Mouse (Mus musculus) hindbrain, embryonic 15.5 days (tissue): ENCODE measurements around the gene 1700020L24Rik. TPM values are rescaled to one million over a fixed set of nuclear protein-coding genes. Genes with fewer than 3 reads are reported as not detected.

Source experiments
- ATAC-seq: fragments of 200-750 bp; cut with Nextera tagmentation; 2 replicates; pipeline ENCODE4 v1.8.0; 2017; ENCODE audit warnings: low read depth, moderate number of reproducible peaks, moderate TSS enrichment; ENCODE audit not compliant: low FRiP score
- H3K27ac ChIP-seq: fragments of 300-500 bp; sonication (generic); replicated peaks from 2 replicates; pipeline ENCODE4 v1.5.1; 2015; ENCODE audit warnings: mild to moderate bottlenecking, inconsistent platforms
- H3K27me3 ChIP-seq: fragments of 300-500 bp; sonication (generic); 2 replicates; pipeline ENCODE4 v1.6.1; 2015; ENCODE audit warnings: control low read depth, inconsistent platforms
- H3K36me3 ChIP-seq: fragments of 300-500 bp; sonication (generic); 2 replicates; pipeline ENCODE4 v1.6.1; 2015; ENCODE audit warnings: control low read depth, inconsistent platforms
- H3K4me1 ChIP-seq: fragments of 300-500 bp; sonication (generic); replicated peaks from 2 replicates; pipeline ENCODE4 v1.6.1; 2015; ENCODE audit warnings: control low read depth, inconsistent platforms
- H3K4me2 ChIP-seq: fragments of 300-500 bp; sonication (generic); 2 replicates; pipeline ENCODE4 v1.6.1; 2015; ENCODE audit warnings: moderate library complexity, mild to moderate bottlenecking, inconsistent platforms
- H3K4me3 ChIP-seq: fragments of 300-500 bp; sonication (generic); 2 replicates; pipeline ENCODE4 v1.5.1; 2015; ENCODE audit warnings: mild to moderate bottlenecking, inconsistent platforms
- H3K9ac ChIP-seq: fragments of 300-500 bp; sonication (generic); 2 replicates; pipeline ENCODE4 v1.6.1; 2015; ENCODE audit warnings: inconsistent platforms
- H3K9me3 ChIP-seq: fragments of 300-500 bp; sonication (generic); 2 replicates; pipeline ENCODE4 v1.6.1; 2016; ENCODE audit warnings: control low read depth, inconsistent platforms
- WGBS: fragments of 180-500 bp; shearing (Covaris S2); methylation state at CpG from one replicate; pipeline ENCODE4 v1.1.7; 2015; 5-methylcytosine and 5-hydroxymethylcytosine counted together
- polyA plus RNA-seq: library from polyadenylated mRNA; unstranded; fragments of >200 nt; fragmentation: Nextera tagmentation; extraction: Ambion mirVana; gene quantifications from 2 replicates; pipeline ENCODE4 v1.2.1, GENCODE M21; 2015

The 1700020L24Rik gene
- polyA plus RNA-seq, 1 experiment from 2014 or later = 0.78 TPM

DNA sequence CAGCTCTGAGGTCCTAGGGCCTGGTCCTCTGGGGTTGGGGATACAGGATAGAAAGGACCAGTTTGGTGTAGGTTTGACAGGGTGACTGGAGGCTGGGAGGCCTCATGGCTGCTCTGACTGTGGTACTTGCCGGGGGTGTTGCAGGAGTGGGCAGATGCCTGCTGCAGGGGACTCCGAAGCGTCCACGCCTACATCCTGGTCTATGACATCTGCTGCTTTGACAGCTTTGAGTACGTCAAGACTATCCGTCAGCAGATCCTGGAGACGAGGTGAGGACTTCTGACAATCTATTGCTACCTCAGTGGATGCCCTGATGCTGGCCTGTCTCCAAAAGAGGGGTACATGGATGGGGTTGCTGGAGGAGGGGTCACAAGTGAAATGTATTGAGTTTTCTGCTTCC lies 19.8 kb upstream of the 1700020L24Rik start:
- Histone ChIP-seq H3K27me3 (peaks cover 18% of the 10 kb centered on the region), H3K4me3 (no peak overlapping the region)

DNA sequence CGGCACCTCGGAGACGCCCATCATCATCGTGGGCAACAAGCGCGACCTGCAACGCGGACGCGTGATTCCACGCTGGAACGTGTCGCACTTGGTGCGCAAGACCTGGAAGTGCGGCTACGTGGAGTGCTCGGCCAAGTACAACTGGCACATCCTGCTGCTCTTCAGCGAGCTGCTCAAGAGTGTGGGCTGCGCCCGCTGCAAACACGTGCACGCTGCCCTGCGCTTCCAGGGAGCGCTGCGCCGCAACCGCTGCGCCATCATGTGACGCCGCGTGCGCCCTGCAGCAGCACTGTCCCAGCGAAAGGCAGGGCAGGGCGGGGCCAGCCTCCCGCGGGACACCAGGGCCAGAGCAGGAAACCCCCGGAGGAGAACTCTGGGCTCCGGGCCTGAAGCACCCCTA lies 18.9 kb upstream of the 1700020L24Rik start:
- H3K4me2 ChIP-seq = peak overlapping the region; percentile 49
- H3K4me1 ChIP-seq = peaks cover 21% of the 10 kb centered on the region
- no peak overlapping the region for H3K27ac ChIP-seq
- 0 out of 2 replicates have a peak, but pooled peaks have one; percentile 21 for ATAC-seq
- no peaks in the 10 kb centered on the region for H3K9me3 ChIP-seq
- H3K9ac ChIP-seq = no peak overlapping the region
- WGBS = 9% methylated on average over 38 of the region's 38 CpGs
- H3K4me3 ChIP-seq = peak overlapping the region; percentile 17
- no peaks in the 10 kb centered on the region for H3K36me3 ChIP-seq
- H3K27me3 ChIP-seq = peaks cover 18% of the 10 kb centered on the region

More for the DNA sequence above, 19.8 kb upstream of the 1700020L24Rik start:
- no peak overlapping the region for H3K9ac ChIP-seq
- H3K4me2 ChIP-seq = no peak overlapping the region
- H3K27ac ChIP-seq = no peak overlapping the region
- no peaks in the 10 kb centered on the region for H3K9me3 ChIP-seq
- H3K4me1 ChIP-seq = peaks cover 21% of the 10 kb centered on the region
- no peaks in the 10 kb centered on the region for H3K36me3 ChIP-seq
- 72% methylated on average over 7 of the region's 7 CpGs for WGBS
- no peak for ATAC-seq

DNA sequence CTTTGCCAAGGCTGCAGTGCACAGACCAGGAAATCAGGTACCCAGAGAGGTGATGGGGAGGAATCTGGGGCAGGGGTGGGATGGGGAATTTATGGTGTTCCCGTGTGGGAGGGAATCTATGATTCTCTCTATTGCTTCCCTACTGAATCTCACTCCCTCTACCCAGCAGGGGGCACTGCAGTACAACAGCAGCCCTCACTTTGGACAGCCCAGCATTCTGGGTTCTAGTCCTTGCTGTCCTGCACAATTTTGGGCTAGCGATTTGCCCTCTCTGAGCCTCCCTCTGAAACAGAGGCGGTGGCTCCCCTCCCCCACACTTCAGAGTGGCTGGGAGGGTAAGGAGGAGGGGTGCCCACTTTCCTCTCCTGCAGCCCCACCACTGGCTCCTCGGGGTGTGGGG lies 17.1 kb upstream of the 1700020L24Rik start:
- H3K36me3 ChIP-seq = no peaks in the 10 kb centered on the region
- no peak overlapping the region for H3K4me2 ChIP-seq
- no peak overlapping the region for H3K4me3 ChIP-seq
- WGBS = 37% methylated on average over 4 of the region's 4 CpGs
- no peak overlapping the region for H3K9ac ChIP-seq
- peaks cover 21% of the 10 kb centered on the region for H3K4me1 ChIP-seq
- no peak overlapping the region for H3K27ac ChIP-seq
- no peaks in the 10 kb centered on the region for H3K9me3 ChIP-seq
- ATAC-seq = no peak
- H3K27me3 ChIP-seq = peaks cover 18% of the 10 kb centered on the region

DNA sequence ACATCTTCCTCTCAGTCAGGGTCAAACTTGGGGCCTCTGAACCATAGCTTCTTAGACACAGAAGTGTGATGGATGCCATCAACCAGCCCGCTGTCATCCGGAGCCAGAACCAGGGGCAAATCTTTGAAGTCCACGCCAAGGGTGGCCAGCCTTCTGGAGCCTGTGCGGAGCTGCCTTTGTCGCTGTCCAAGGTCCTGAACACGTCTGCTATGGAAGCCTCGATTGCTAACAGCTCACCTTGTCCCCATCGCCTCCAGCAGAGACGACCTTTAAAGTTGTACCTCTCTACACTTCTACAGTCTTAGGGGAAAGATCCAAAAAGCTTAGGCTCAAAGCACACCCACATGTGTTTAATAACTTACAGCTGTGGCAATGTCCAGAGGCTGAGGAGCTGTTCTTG lies 16.2 kb upstream of the 1700020L24Rik start:
- Histone ChIP-seq H3K4me2 (no peak overlapping the region), H3K36me3 (no peaks in the 10 kb centered on the region), H3K27me3 (peaks cover 22% of the 10 kb centered on the region), H3K9me3 (no peaks in the 10 kb centered on the region), H3K4me1 (peaks cover 21% of the 10 kb centered on the region), H3K9ac (no peak overlapping the region), H3K4me3 (no peak overlapping the region), H3K27ac (no peak overlapping the region)
- WGBS = 8% methylated on average over 9 of the region's 9 CpGs
- no peak for ATAC-seq

DNA sequence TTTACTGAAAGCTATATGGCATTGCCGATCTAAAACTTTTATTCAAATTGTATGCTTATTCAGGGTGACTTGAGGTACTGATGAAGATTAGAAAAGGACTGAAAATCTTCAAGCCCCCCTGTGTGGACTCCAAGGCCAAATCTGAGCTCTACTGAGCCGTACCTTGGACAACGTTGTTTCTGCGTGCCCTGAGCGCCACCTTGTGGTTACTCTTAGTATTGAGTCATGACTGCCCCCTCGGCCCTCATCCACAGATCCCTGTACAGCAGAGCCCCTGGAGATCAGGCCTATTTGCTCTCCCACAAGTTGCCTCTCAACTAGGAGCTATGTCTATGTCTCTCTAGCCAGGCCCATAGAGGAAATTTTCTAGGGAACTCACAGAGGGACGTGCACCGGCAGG lies 12.8 kb upstream of the 1700020L24Rik start:
- ATAC-seq = peak; percentile 71; the same call in 1 of the 2 replicates
- Histone ChIP-seq H3K27ac (no peak overlapping the region), H3K4me1 (no peaks in the 10 kb centered on the region), H3K9ac (no peak overlapping the region), H3K4me3 (no peak overlapping the region), H3K4me2 (no peak overlapping the region), H3K36me3 (no peaks in the 10 kb centered on the region), H3K27me3 (peaks cover 17% of the 10 kb centered on the region), H3K9me3 (no peaks in the 10 kb centered on the region)
- 7% methylated on average over 8 of the region's 8 CpGs for WGBS

DNA sequence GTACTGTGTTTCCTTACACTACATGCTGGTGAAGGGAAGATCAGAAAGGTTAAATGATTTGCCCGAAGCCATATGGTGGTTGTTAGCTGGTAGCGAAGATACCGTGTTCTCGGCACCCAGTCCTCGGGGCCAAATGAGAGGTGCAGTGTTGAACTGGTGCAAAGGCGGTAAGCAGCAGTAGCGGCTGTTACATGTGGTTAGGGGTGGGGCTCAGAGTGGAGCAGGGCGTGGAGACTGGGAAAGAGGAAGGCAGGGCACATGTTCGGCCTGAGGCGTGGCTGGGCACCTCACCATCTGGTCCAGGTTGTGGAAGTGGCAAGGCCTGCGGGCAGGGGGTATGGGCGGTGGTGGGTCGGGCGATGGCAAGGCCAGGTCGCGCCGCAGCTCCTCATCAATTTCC lies 10.5 kb upstream of the 1700020L24Rik start:
- H3K27ac ChIP-seq = no peak overlapping the region
- H3K4me1 ChIP-seq = no peaks in the 10 kb centered on the region
- no peaks in the 10 kb centered on the region for H3K9me3 ChIP-seq
- H3K4me2 ChIP-seq = peak overlapping the region; percentile 34; the same call in 1 of the 2 replicates
- H3K36me3 ChIP-seq = no peaks in the 10 kb centered on the region
- WGBS = 40% methylated on average over 17 of the region's 17 CpGs
- H3K4me3 ChIP-seq = peak overlapping the region; percentile 19; the same call in 1 of the 2 replicates
- H3K27me3 ChIP-seq = 0 out of 2 replicates have a peak, but pooled peaks cover 9% of the 10 kb centered on the region
- H3K9ac ChIP-seq = no peak overlapping the region
- ATAC-seq = 0 out of 2 replicates have a peak, but pooled peaks have one; percentile 27

DNA sequence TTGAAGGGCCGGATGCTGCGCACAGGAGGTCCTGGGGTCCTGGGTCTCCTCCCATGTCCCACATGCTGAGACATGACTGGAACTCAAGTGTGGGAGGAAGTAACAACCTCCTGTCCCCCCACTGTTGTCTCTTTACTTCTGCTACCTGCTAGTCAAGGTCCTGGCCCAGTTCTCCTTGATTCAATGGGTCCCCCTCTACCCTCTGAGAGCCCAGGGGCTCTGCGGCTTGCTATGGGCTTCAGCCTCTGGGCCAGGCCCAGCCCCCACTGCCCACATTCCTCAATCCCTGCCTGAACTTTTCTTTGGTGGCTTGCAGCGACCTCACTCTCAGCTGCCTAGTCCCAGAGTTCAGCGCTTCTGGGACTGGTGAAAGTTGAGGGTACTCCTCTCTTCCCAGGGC lies 8.1 kb upstream of the 1700020L24Rik start, which contains the start of gene Gas2l2:
Gas2l2 (minus strand) TSS at position 101 of the 400 bp plus-strand sequence.
- no peak within 1 kb of the TSS for H3K9ac ChIP-seq
- no peaks in the 10 kb centered on the region for H3K4me1 ChIP-seq
- WGBS = 53% methylated on average over 5 of the region's 5 CpGs

DNA sequence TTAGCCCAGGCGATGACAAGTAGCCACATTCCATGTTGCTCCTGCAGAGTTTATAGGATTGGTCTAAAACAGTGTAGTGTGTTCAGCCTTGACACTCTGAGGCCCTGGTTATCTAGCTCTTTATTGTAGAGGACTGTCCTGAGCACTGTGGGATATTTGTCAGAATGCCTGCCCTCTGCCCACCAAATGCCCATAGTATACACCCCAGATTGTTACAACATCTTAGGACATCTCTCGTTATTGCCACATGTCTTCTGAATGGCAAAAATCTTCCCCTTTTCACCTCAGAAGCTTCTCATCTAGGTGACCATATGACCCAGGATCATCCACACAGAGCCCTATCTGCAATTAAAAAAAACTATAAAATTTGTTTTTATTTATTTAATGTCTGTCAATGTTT lies 4.9 kb upstream of the 1700020L24Rik start:
- no peak overlapping the region for H3K9ac ChIP-seq
- 76% methylated on average over 2 of the region's 2 CpGs for WGBS
- H3K4me3 ChIP-seq = no peak overlapping the region
- ATAC-seq = no peak
- no peak overlapping the region for H3K4me2 ChIP-seq
- no peaks in the 10 kb centered on the region for H3K9me3 ChIP-seq
- H3K27me3 ChIP-seq = 0 out of 2 replicates have a peak, but pooled peaks cover 2% of the 10 kb centered on the region
- H3K4me1 ChIP-seq = no peaks in the 10 kb centered on the region
- no peaks in the 10 kb centered on the region for H3K36me3 ChIP-seq
- no peak overlapping the region for H3K27ac ChIP-seq

More for the DNA sequence above, 8.1 kb upstream of the 1700020L24Rik start, which contains the start of gene Gas2l2:
- no peaks in the 10 kb centered on the region for H3K9me3 ChIP-seq
- peak within 1 kb of the TSS; percentile 9; the same call in 1 of the 2 replicates for H3K4me2 ChIP-seq
- no peak within 1 kb of the TSS for H3K4me3 ChIP-seq
- 0 out of 2 replicates have a peak, but pooled peaks cover 9% of the 10 kb centered on the region for H3K27me3 ChIP-seq
- no peak within 1 kb of the TSS for H3K27ac ChIP-seq
- H3K36me3 ChIP-seq = no peaks in the 10 kb centered on the region
- no peak for ATAC-seq

DNA sequence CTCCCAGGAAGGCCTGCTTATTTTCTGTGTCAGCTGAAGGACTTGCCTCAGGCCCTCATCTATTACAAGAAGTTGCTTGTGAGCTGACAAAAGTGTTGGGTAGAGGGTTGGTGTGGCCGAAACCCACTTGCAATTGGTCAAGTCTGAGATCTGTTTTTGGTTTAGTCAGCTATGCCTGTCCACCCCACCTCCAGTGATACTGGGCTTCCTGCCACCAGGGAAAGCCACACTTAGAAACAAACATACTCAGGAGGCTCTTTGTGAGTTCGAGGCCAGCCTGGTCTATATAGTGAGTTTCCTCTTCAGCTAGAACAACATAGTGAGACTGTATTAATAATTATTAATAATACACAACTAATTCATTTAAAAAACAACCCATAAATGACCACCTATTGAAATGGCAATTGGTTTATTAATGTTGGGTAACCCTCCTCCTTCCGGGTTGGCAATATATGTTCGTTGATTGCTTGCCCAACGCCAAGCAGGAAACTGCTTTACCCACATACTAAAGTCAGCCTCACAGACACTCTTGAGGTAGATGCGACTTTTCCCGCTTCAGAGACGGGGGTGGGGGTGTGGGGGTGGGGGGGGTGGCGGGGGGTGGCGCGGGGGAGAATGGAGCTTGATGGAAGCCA lies 2.1 kb downstream of the 1700020L24Rik start:
- Histone ChIP-seq H3K36me3 (no peaks in the 10 kb centered on the region), H3K27ac (no peak overlapping the region), H3K4me3 (peak overlapping the region; percentile 71), H3K9me3 (no peaks in the 10 kb centered on the region), H3K27me3 (peaks cover 30% of the 10 kb centered on the region), H3K4me2 (peak overlapping the region; percentile 93), H3K4me1 (peaks cover 13% of the 10 kb centered on the region), H3K9ac (0 out of 2 replicates have a peak overlapping the region, but pooled peaks have one; percentile 61)
- ATAC-seq = no peak
- WGBS = 31% methylated on average over 11 of the region's 11 CpGs

DNA sequence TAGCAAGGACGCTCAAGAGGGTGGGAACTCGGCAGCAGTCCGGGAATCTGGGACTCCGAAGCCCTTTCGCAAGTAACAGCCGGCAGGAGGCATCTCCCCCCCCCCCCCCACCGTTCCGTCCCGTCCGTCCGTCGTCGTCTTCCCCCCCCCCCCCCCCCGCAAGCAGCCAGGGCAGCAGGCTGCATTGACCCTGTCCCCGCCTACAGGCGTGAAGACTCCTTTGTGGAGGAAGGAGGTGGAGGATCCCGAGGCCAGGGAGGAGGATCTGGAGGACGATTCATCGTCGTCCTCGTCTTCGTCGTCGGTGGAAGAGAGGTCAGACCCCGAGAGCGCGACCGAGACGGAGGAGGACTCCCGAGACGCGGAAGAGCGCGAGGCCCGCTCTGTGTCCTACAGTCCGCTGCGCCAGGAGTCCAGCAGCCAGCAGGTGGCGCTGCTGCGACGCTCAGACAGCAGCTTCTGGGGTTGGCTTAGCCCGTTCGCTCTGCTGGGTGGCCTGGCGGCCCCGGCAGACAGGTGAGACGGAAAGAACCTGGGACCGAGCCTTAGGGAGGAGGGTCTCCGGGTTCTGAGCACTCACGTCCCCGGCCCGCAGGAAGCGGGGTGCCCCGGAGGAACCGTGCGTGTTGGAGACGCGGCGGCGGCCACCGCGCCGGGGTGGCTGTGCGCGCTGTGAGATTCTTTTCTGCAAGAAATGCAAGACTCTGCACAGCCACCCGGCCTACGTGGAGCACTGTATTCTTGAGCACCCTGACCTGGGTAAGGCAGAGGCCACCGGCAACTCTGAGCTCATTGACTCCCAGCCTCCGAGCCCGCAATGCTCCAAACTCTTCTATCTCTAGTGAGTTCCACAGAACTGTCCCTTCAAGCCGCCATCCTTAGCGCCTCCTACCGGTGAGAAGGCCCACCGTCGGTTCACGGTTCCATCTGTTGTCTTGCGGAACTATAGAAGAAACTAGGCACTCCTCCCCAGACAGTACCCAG lies 2.9 kb downstream of the 1700020L24Rik start:
- H3K36me3 ChIP-seq = no peaks in the 10 kb centered on the region
- H3K27me3 ChIP-seq = peaks cover 38% of the 10 kb centered on the region
- H3K4me3 ChIP-seq = peak overlapping the region; percentile 71
- peak overlapping the region; percentile 93 for H3K4me2 ChIP-seq
- WGBS = 0% methylated on average over 56 of the region's 75 CpGs
- peak; percentile 96 for ATAC-seq
- H3K9ac ChIP-seq = peak overlapping the region; percentile 61
- H3K27ac ChIP-seq = no peak overlapping the region
- H3K4me1 ChIP-seq = peaks cover 18% of the 10 kb centered on the region
- no peaks in the 10 kb centered on the region for H3K9me3 ChIP-seq

DNA sequence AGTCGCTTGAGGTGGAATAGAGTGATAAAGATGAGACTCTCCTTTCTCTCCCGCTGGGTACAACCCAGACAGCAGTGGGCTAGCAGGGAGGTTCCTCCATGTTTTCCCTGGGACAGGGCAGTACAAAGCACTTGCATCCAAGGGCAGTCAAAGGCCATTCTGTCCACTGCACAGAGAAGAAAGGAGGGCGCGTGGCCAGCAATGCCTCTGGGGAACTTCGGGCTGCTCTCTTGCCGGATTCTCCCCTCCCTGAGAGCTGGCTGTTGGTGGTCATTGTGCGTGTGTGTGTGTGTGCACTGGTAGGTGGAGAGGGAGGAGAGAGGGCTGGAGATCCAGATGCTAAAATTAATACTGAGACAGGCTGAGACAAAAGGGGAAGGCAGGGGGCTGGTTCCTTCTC lies 3.8 kb downstream of the 1700020L24Rik start:
- H3K9me3 ChIP-seq = no peaks in the 10 kb centered on the region
- H3K4me1 ChIP-seq = peaks cover 18% of the 10 kb centered on the region
- WGBS = 32% methylated on average over 7 of the region's 7 CpGs
- no peak for ATAC-seq
- H3K9ac ChIP-seq = no peak overlapping the region
- H3K27ac ChIP-seq = no peak overlapping the region
- peak overlapping the region; percentile 71; the same call in 1 of the 2 replicates for H3K4me3 ChIP-seq
- H3K4me2 ChIP-seq = peak overlapping the region; percentile 93
- H3K36me3 ChIP-seq = no peaks in the 10 kb centered on the region
- peaks cover 42% of the 10 kb centered on the region for H3K27me3 ChIP-seq
